Mouse (Mus musculus): ENCODE data around the gene Kcns1. TPM values are rescaled to one million over a fixed set of nuclear protein-coding genes. Genes with fewer than 3 reads are reported as not detected.

The Kcns1 gene
- polyA plus RNA-seq (2015; fragmentation: Nextera tagmentation; extraction: Ambion mirVana): 0.23 TPM in 1 of 2 replicates, not detected in the other

DNA sequence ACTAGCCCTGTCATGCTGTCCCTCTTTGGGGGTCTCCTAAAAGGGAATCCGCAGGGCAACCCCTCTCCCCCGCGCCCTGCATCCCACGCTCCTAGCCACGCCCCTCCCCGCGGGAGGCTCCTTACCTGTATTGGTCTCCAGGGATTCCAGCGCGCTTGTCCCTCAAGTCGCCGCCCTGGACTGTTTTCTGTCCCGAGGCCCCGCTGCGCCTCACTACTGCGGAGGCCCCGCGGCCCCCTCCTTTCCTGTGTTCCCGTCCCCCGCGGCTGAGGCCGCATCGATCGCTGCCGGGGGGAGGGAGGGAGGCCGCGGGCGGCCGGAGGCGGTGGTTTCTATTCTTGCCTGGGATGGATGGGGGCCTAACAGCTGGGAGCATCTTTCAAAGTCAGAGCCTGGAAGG lies at the start of gene Kcns1:
Kcns1 (minus strand) TSS at position 212 of the 400 bp plus-strand sequence.

GRCm38 (mm10) chr2:164199626-164200327 lies 28.9 kb upstream of the Kcns1 start, which contains the start of gene Wfdc15a:
Gene Wfdc15a, minus strand, starts transcription at chr2:164200130.

DNA sequence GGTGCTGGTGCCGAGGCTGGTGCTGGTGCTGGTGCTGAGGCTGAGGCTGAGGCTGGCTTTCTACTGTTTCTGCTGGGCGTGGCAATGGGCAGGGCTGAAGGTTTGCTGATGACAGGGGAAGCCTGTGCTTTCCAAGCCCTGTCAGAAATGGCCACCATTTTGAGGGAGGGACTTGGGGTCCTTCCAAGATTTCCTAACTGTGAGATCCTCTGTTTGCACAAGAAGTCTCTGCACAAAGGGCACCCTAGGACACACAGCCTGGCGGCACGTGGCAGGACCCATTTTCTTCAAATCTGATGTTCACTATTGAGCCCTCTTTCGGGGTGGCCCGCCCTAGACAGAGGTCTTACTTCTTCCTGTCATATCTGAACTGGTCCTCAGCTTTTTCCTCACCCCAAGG lies 19.7 kb upstream of the Kcns1 start, which contains the start of gene Wfdc12:
Wfdc12 (minus strand) TSS at position 33 of the 400 bp plus-strand sequence.

GRCm38 (mm10) chr2:164182692-164183255 lies 11.9 kb upstream of the Kcns1 start, which contains the start of gene Wfdc5:
Gene Wfdc5, minus strand, starts transcription at chr2:164182742.

Other genes with a start within 250 kb of the Kcns1 start
- gene Ywhab, start 176.2 kb downstream of the Kcns1 start, polyA plus RNA-seq (2015; fragmentation: Nextera tagmentation; extraction: Ambion mirVana): 229 and 252 TPM in 2 replicates
- 3.4 and 4.4 TPM in 2 replicates for gene Pabpc1l, start 145.7 kb downstream of the Kcns1 start, polyA plus RNA-seq (2015; fragmentation: Nextera tagmentation; extraction: Ambion mirVana)
- gene Stk4, start 100.8 kb downstream of the Kcns1 start, polyA plus RNA-seq (2015; fragmentation: Nextera tagmentation; extraction: Ambion mirVana): 10.2 and 10.4 TPM in 2 replicates
- gene Tomm34, start 99.9 kb downstream of the Kcns1 start, polyA plus RNA-seq (2015; fragmentation: Nextera tagmentation; extraction: Ambion mirVana): 31.1 and 47.5 TPM in 2 replicates
- gene Wfdc5, start 11.6 kb upstream of the Kcns1 start, polyA plus RNA-seq (2015; fragmentation: Nextera tagmentation; extraction: Ambion mirVana): 0.09 TPM in 1 of 2 replicates, not detected in the other
- 0.33 and 1.1 TPM in 2 replicates for gene Wfdc12, start 19.5 kb upstream of the Kcns1 start, polyA plus RNA-seq (2015; fragmentation: Nextera tagmentation; extraction: Ambion mirVana)
- 0.41 TPM in 1 of 2 replicates, not detected in the other for gene Wfdc15a, start 29.0 kb upstream of the Kcns1 start, polyA plus RNA-seq (2015; fragmentation: Nextera tagmentation; extraction: Ambion mirVana)
- gene Wfdc15b, start 50.5 kb upstream of the Kcns1 start, polyA plus RNA-seq (2015; fragmentation: Nextera tagmentation; extraction: Ambion mirVana): 2.6 and 3.9 TPM in 2 replicates
- not detected in 2 replicates for gene Svs2, start 67.4 kb upstream of the Kcns1 start, polyA plus RNA-seq (2015; fragmentation: Nextera tagmentation; extraction: Ambion mirVana)
- not detected in 2 replicates for gene Svs3b, start 85.5 kb upstream of the Kcns1 start, polyA plus RNA-seq (2015; fragmentation: Nextera tagmentation; extraction: Ambion mirVana)
- not detected in 2 replicates for gene Svs4, start 107.3 kb upstream of the Kcns1 start, polyA plus RNA-seq (2015; fragmentation: Nextera tagmentation; extraction: Ambion mirVana)
- gene Svs3a, start 118.2 kb upstream of the Kcns1 start, polyA plus RNA-seq (2015; fragmentation: Nextera tagmentation; extraction: Ambion mirVana): not detected in 2 replicates
- gene Svs6, start 145.6 kb upstream of the Kcns1 start, polyA plus RNA-seq (2015; fragmentation: Nextera tagmentation; extraction: Ambion mirVana): not detected in 2 replicates
- gene Svs5, start 161.6 kb upstream of the Kcns1 start, polyA plus RNA-seq (2015; fragmentation: Nextera tagmentation; extraction: Ambion mirVana): 0.23 TPM in 1 of 2 replicates, not detected in the other
- 86.2 and 166 TPM in 2 replicates for gene Slpi, start 218.0 kb upstream of the Kcns1 start, polyA plus RNA-seq (2015; fragmentation: Nextera tagmentation; extraction: Ambion mirVana)
- 0.21 and 0.22 TPM in 2 replicates for gene Rbpjl, start 232.0 kb upstream of the Kcns1 start, polyA plus RNA-seq (2015; fragmentation: Nextera tagmentation; extraction: Ambion mirVana)
- 3.6 and 5.5 TPM in 2 replicates for gene Matn4, start 234.0 kb upstream of the Kcns1 start, polyA plus RNA-seq (2015; fragmentation: Nextera tagmentation; extraction: Ambion mirVana)

All from adrenal gland, postnatal 0 days (tissue).